Mouse (Mus musculus) central nervous system, embryonic 11.5 days (tissue): ENCODE measurements around the gene Rgs4. TPM values are rescaled to one million over a fixed set of nuclear protein-coding genes. Genes with fewer than 3 reads are reported as not detected.

ENCODE experiments used
- polyA plus RNA-seq: library from polyadenylated mRNA; depleted of rRNA; stranded (reverse); fragments of >200 nt; gene quantifications from 2 replicates; pipeline ENCODE4 v1.2.3, GENCODE M21; 2012; rRNA removed

Gene Rgs4
- polyA plus RNA-seq = 8.4 and 11.8 TPM in 2 replicates

DNA sequence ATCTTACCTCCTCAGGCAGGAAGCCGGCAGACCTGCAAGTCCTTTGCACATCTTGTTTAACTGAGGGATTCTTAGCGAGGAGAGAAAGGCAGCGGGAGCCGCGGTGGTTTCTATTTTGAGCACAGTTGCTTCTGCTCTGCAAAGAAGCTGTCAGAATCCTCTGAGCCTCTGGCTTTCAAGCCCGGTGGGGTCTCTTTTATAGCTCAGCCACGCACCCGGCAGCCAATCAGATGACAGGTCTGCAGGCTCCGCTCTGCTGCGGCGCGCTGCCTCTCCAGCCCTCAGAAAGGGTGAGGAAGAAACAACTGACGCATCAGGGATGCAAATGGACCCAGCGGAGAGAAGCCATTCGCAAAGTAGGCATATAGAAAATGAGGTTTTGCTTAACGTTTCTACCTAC, at the start of gene Rgs4:
Gene Rgs4 (minus strand): TSS at position 170 of the 400 bp plus-strand sequence.

Other genes starting within 250 kb of the Rgs4 start
- 62.4 and 72.2 TPM in 2 replicates for gene Nuf2, start 216.2 kb downstream of the Rgs4 start, polyA plus RNA-seq
- 4.7 and 11.5 TPM in 2 replicates for gene Rgs5, start 92.1 kb downstream of the Rgs4 start, polyA plus RNA-seq
- 1.2 and 1.8 TPM in 2 replicates for gene Ccdc190, start 181.0 kb upstream of the Rgs4 start, polyA plus RNA-seq
- gene Hsd17b7, start 221.6 kb upstream of the Rgs4 start, polyA plus RNA-seq = 14.0 and 15.8 TPM in 2 replicates